Mouse (Mus musculus) intestine, postnatal 0 days (tissue): ENCODE measurements around the gene Ncam2. TPM values are rescaled to one million over a fixed set of nuclear protein-coding genes. Genes with fewer than 3 reads are reported as not detected.
"Not testable (repeated sequence)": the region's sequence is repeated elsewhere in the genome, so short reads cannot be mapped to it uniquely, and the experiment has no call there.

Experiments used
- ATAC-seq: fragments of 200-750 bp; cut with Nextera tagmentation; 2 replicates; pipeline ENCODE4 v1.8.0; 2017; ENCODE audit warnings: mild to moderate bottlenecking, moderate TSS enrichment, moderate library complexity
- H3K27ac ChIP-seq: fragments of 300-500 bp; sonication (generic); 2 replicates; pipeline ENCODE4 v1.5.1; 2014; ENCODE audit warnings: mild to moderate bottlenecking, low read depth, low read length, moderate library complexity
- H3K27me3 ChIP-seq: fragments of 300-500 bp; sonication (generic); replicated peaks from 2 replicates; pipeline ENCODE4 v1.6.1; 2014; ENCODE audit warnings: low read length, mixed read lengths; ENCODE audit not compliant: control insufficient read depth, insufficient read depth
- H3K36me3 ChIP-seq: fragments of 300-500 bp; sonication (generic); 2 replicates; pipeline ENCODE4 v1.6.1; 2014; ENCODE audit warnings: mild to moderate bottlenecking, moderate library complexity; ENCODE audit not compliant: control insufficient read depth, insufficient read depth
- H3K4me1 ChIP-seq: fragments of 300-500 bp; sonication (generic); replicated peaks from 2 replicates; pipeline ENCODE4 v1.6.1; 2014; ENCODE audit warnings: antibody characterized with exemption, low read length, mixed read lengths; ENCODE audit not compliant: control insufficient read depth, insufficient read depth
- H3K4me2 ChIP-seq: fragments of 300-500 bp; sonication (generic); replicated peaks from 2 replicates; pipeline ENCODE4 v1.6.1; 2014; ENCODE audit warnings: low read depth, mild to moderate bottlenecking, moderate library complexity
- H3K4me3 ChIP-seq: fragments of 300-500 bp; sonication (generic); 2 replicates; pipeline ENCODE4 v1.5.1; 2014; ENCODE audit warnings: low read depth, low read length
- H3K9ac ChIP-seq: fragments of 300-500 bp; sonication (generic); 2 replicates; pipeline ENCODE4 v1.6.1; 2014; ENCODE audit warnings: mild to moderate bottlenecking, low read depth, low read length
- H3K9me3 ChIP-seq: fragments of 300-500 bp; sonication (generic); 2 replicates; pipeline ENCODE4 v1.6.1; 2016; ENCODE audit warnings: mixed run types; ENCODE audit not compliant: control insufficient read depth
- CTCF ChIP-seq: sonication (generic); IDR thresholded peaks from 2 replicates; pipeline ENCODE4 v1.5.1; 2016; ENCODE audit warnings: low read depth, mild to moderate bottlenecking, control low read depth, antibody characterized with exemption, moderate library complexity
- WGBS: fragments of 180-500 bp; shearing (Covaris S2); extraction: QIAGEN DNeasy Blood & Tissue Kit; methylation state at CpG from one replicate; pipeline ENCODE4 v1.1.7; 2014; 5-methylcytosine and 5-hydroxymethylcytosine counted together
- polyA plus RNA-seq: library from polyadenylated mRNA; unstranded; fragments of >200 nt; fragmentation: Nextera tagmentation; extraction: Ambion mirVana; gene quantifications from 2 replicates; pipeline ENCODE4 v1.2.1, GENCODE M21; 2015

Gene Ncam2
- polyA plus RNA-seq, 1 experiment from 2014 or later: 1.7 TPM

DNA sequence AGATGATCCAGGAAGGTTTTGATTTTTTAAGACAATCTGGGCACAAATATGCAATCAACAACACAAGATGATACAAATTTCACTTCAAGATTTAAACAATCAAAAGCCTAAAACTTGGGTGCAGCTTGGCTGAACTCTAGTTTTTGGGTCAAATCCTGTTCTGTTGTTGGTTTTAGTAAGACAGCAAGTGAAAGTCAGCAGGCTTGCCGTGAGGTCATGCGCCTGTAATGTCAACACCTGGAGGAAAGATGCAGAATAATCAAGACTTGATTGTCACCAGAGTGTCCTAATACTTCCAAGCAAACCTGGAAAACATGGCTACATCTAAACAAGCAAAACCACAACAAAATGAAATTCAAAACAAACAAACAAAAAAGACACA, 237.4 kb downstream of the Ncam2 start:
- Histone ChIP-seq H3K27ac (no peak overlapping the region), H3K4me2 (no peak overlapping the region), H3K36me3 (no peaks in the 10 kb centered on the region), H3K9ac (no peak overlapping the region), H3K4me1 (no peaks in the 10 kb centered on the region), H3K9me3 (no peaks in the 10 kb centered on the region), H3K27me3 (no peaks in the 10 kb centered on the region), H3K4me3 (no peak overlapping the region)
- WGBS: 90% methylated on average over 2 of the region's 2 CpGs
- TF ChIP-seq CTCF: no peak
- no peak for ATAC-seq

DNA sequence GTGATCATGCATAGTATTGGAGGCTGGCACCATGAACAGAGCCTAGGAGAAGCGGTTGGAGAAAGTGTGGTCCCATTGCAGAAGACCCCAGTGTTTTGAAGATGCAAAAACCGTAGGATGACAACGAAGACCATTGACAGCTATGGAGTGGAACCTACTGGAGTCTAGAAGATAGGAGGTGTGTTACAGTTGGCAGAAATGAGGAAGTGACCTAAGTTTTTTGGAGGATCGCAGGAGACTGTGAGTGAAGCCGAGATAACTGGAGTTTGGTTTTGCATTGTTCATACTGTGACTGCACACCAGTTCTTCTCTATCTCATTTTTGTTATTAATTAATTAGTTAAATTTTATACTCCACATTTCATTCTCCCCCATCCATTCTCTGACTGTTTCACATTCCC, 250.4 kb downstream of the Ncam2 start:
- H3K4me1 ChIP-seq: no peaks in the 10 kb centered on the region
- ATAC-seq: no peak
- no peaks in the 10 kb centered on the region for H3K36me3 ChIP-seq
- no peak overlapping the region for H3K4me2 ChIP-seq
- no peak overlapping the region for H3K27ac ChIP-seq
- no peak overlapping the region for H3K9ac ChIP-seq
- no peaks in the 10 kb centered on the region for H3K27me3 ChIP-seq
- WGBS: 91% methylated on average over 5 of the region's 5 CpGs
- no peak for TF ChIP-seq CTCF
- no peaks in the 10 kb centered on the region for H3K9me3 ChIP-seq
- H3K4me3 ChIP-seq: no peak overlapping the region

DNA sequence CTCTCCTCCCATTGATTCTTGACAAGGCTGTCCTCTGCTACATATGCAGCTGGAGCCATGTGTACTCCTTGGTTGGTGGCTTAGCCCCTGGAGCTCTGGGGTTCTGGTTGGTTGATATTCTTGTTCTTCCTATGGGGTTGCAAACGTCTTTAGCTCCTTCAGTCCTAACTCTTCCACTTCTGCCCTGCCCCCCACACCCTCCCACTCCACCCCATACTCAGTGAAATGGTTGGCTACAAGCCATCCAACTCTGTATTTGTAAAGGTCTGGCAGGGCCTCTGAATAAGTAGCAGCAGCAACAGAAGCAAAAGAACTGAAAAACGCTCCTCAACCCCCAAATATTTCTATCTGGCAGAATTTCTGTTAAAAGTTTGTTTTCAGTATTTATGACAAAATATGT, 252.5 kb downstream of the Ncam2 start:
- WGBS: 66% methylated on average over 2 of the region's 2 CpGs
- no peak for ATAC-seq
- Histone ChIP-seq H3K27me3 (no peaks in the 10 kb centered on the region), H3K4me1 (no peaks in the 10 kb centered on the region), H3K9ac (no peak overlapping the region), H3K9me3 (no peaks in the 10 kb centered on the region), H3K4me3 (no peak overlapping the region), H3K36me3 (no peaks in the 10 kb centered on the region), H3K4me2 (no peak overlapping the region), H3K27ac (no peak overlapping the region)
- TF ChIP-seq CTCF: no peak

DNA sequence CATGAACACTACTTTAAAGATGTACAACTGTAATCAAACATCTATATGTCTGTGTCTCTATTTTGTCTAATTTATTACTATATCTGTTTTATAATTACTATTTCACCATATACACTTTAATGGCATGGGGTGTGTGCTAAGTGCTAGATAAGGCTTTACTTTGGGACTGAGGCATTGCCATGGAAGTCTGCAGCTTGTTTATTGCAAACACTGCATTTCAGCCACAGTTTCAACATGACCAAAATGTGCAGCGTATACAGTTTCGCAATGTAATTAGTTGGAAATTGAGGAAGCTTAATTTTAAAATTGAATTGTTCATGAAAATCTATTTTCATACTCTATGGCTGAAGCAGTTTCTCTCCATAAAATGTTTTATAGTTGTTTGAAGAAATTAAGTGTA, 254.0 kb downstream of the Ncam2 start:
- H3K4me2 ChIP-seq: no peak overlapping the region
- no peak overlapping the region for H3K27ac ChIP-seq
- H3K4me3 ChIP-seq: no peak overlapping the region
- no peaks in the 10 kb centered on the region for H3K36me3 ChIP-seq
- no peak overlapping the region for H3K9ac ChIP-seq
- ATAC-seq: no peak
- no peaks in the 10 kb centered on the region for H3K27me3 ChIP-seq
- 90% methylated on average over 2 of the region's 2 CpGs for WGBS
- no peak for TF ChIP-seq CTCF
- H3K4me1 ChIP-seq: no peaks in the 10 kb centered on the region
- no peaks in the 10 kb centered on the region for H3K9me3 ChIP-seq

DNA sequence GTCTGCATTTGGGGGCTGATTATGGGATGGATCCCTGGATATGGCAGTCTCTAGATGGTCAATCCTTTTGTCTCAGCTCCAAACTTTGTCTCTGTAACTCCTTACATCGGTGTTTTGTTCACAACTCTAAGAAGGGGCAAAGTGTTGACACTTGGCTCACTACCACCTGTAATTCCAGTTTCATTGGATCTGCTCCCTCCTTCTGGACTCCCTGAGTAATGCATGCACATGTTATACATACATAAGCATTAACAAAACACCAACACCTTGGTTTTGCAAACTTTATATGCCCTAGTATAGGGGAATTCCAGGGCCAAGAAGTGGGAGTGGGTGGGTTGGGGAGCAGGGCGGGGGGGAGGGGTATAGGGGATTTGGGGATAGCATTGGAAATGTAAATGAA, 262.2 kb downstream of the Ncam2 start:
- not testable (repeated sequence) for H3K27ac ChIP-seq, H3K9me3 ChIP-seq, H3K36me3 ChIP-seq, ATAC-seq, H3K4me1 ChIP-seq, H3K27me3 ChIP-seq, H3K4me3 ChIP-seq, H3K4me2 ChIP-seq, H3K9ac ChIP-seq
- WGBS: 85% methylated on average over 2 of the region's 2 CpGs

DNA sequence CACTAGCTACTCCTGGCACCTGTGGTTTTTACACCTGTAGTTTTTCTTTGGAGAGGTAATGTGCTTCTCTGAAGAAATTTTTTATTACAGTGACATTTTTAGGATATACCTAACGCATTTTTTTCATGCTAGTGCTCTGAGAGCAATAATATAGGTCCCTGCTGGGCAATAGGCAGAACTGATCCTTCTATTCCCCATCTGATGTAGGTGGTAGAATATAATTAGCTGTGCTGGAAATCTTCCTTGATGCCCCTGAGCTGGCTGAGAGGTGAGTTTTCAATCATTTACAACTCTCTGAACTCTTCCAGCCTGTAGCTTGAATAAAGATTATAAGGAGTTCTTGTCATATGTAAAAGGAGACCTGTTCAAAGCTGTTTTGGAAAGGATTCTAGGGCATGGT, 272.4 kb downstream of the Ncam2 start:
- no peak for ATAC-seq
- no peaks in the 10 kb centered on the region for H3K9me3 ChIP-seq
- H3K27me3 ChIP-seq: no peaks in the 10 kb centered on the region
- H3K4me2 ChIP-seq: no peak overlapping the region
- H3K4me3 ChIP-seq: no peak overlapping the region
- no peaks in the 10 kb centered on the region for H3K4me1 ChIP-seq
- 53% methylated on average over 1 of the region's 1 CpGs for WGBS
- no peak overlapping the region for H3K9ac ChIP-seq
- no peak overlapping the region for H3K27ac ChIP-seq
- H3K36me3 ChIP-seq: no peaks in the 10 kb centered on the region
- TF ChIP-seq CTCF: no peak

DNA sequence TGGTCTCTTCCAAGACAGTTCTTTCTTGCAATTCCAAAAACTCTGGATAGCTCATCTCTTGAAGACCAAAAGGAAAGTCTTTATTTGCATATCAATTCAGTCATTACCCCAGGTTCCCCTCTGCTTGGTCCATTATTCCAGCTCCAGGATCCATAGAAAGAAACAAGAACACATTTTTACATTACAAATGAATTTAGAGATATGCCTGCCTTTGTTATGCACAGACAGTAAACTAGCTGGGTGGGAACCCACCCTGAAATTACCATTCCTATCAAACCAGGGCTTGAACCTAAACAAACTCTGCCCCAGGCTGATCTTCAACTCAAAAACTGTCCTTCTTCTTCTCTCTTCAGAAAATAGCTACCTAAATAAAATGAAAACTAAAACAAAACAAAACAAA, 280.6 kb downstream of the Ncam2 start:
- Histone ChIP-seq H3K4me1 (no peaks in the 10 kb centered on the region), H3K9ac (no peak overlapping the region), H3K4me2 (no peak overlapping the region), H3K4me3 (no peak overlapping the region), H3K9me3 (no peaks in the 10 kb centered on the region), H3K27ac (no peak overlapping the region), H3K36me3 (no peaks in the 10 kb centered on the region), H3K27me3 (no peaks in the 10 kb centered on the region)
- TF ChIP-seq CTCF: no peak
- no peak for ATAC-seq
